Comparison of ENCODE assay signal across 9 mouse cellular contexts in genomic region chr13:92999860-93000259, GRCm38 (mm10).
DNase-seq lines count a peak whose midpoint lies in the region; ATAC-seq and TF ChIP-seq lines count a peak whose summit lies in the region.
"Had no signal": no experiment of that assay in that cellular context is flagged by ENCODE, and none has a peak within 500 bp of the region (broad histone marks: within the 10 kb centered on the region; RNA-seq: fewer than 3 reads in every experiment).

No protein-coding gene starts in this region.

- H3K36me3 ChIP-seq in forebrain, embryonic 13.5 days (ENCODE audit: poor library complexity, severe bottlenecking), result no peaks in the 10 kb centered on the region
- no peaks in the 10 kb centered on the region for H3K36me3 ChIP-seq in heart, adult 2 months (ENCODE audit: control insufficient read depth, insufficient read depth, low read length)

- no peak overlapping the region for H3K9ac ChIP-seq in forebrain, embryonic 13.5 days
- H3K9ac ChIP-seq in heart, adult 2 months (ENCODE audit: low read depth, low read length), result no peak overlapping the region

- H3K27ac ChIP-seq in layer of hippocampus, adult 2 months, result peak overlapping the region; percentile 89
- H3K27ac ChIP-seq in forebrain, embryonic 13.5 days, result peak overlapping the region; percentile 45; the same call in 1 of the 2 replicates
- no peak overlapping the region for H3K27ac ChIP-seq in heart, adult 2 months

- ATAC-seq in forebrain, embryonic 13.5 days, result peak; percentile 65

- no peak for TF ChIP-seq POLR2A in heart, adult 2 months (IDR thresholded peaks at IDR 0.05; ENCODE audit: insufficient read depth, low read depth, low read length)

- WGBS in forebrain, embryonic 13.5 days, result 42% methylated on average over 9 of the region's 9 CpGs
- whole genome bisulfite sequencing in heart, adult 2 months, result 79% methylated on average over 9 of the region's 9 CpGs

- peaks cover 17% of the 10 kb centered on the region for H3K4me1 ChIP-seq in forebrain, embryonic 13.5 days
- peaks cover 1% of the 10 kb centered on the region for H3K4me1 ChIP-seq in heart, adult 2 months (ENCODE audit: control insufficient read depth, insufficient read depth, low read length)
- H3K4me1 ChIP-seq: megakaryocyte, embryonic 14.5 days had no signal

- H3K4me3 ChIP-seq in layer of hippocampus, adult 2 months, result no peak overlapping the region
- H3K4me3 ChIP-seq in forebrain, embryonic 13.5 days, result no peak overlapping the region
- H3K4me3 ChIP-seq in heart, adult 2 months, result no peak overlapping the region
- H3K4me3 ChIP-seq: megakaryocyte, embryonic 14.5 days had no signal

- TF ChIP-seq EP300 in heart, adult 2 months (IDR thresholded peaks at IDR 0.05; ENCODE audit: insufficient read depth, low read depth, low read length), result no peak

- TF ChIP-seq CTCF in layer of hippocampus, adult 2 months (conservative IDR thresholded peaks at IDR 0.05), result no peak
- no peak for TF ChIP-seq CTCF in heart, adult 2 months (IDR thresholded peaks at IDR 0.05)

- peak in 1 of 2 experiments; percentile 81 for DNase-seq in layer of hippocampus, adult 2 months (ENCODE audit: low spot score in 2 of 2)
- DNase-seq in layer of hippocampus, adult 9-10 months (ENCODE audit: low spot score), result no peak
- DNase-seq in frontal cortex, postnatal 10 days (ENCODE audit: low spot score in 2 of 2), result peak; percentile 39 to 56
- peak; percentile 76 to 79 for DNase-seq in left cerebral cortex, postnatal 36 days (ENCODE audit: low spot score in 2 of 2)
- DNase-seq in heart, adult 2 months, result no peak
- no peak for DNase-seq in T-cell, adult 2 months (ENCODE audit: low spot score)
- DNase-seq: cerebellum, postnatal 25 days had no signal

- no peak overlapping the region for H3K4me2 ChIP-seq in forebrain, embryonic 13.5 days

- no peaks in the 10 kb centered on the region for H3K79me2 ChIP-seq in heart, adult 2 months (replicated peaks; ENCODE audit: control insufficient read depth, insufficient read depth, low read length)

- H3K27me3 ChIP-seq in forebrain, embryonic 13.5 days, result no peaks in the 10 kb centered on the region
- H3K27me3 ChIP-seq in heart, adult 2 months (ENCODE audit: control insufficient read depth, insufficient read depth, low read length), result no peaks in the 10 kb centered on the region

- no peaks in the 10 kb centered on the region for H3K9me3 ChIP-seq in forebrain, embryonic 13.5 days (replicated peaks)
- H3K9me3 ChIP-seq: megakaryocyte, embryonic 14.5 days had no signal

- intact Hi-C loops in left cerebral cortex, postnatal 36 days (cut with DNase I), result loop anchor here (2.0 to 5.0 kb wide), 2 partner anchors 59 to 302 kb away; no protein-coding TSS in a partner anchor
- intact Hi-C loops in heart, adult 2 months (cut with DNase I), result no loop called here

Comparison
In these comparisons a context has a peak if more than half of its experiments do, and no peak if none do; other contexts are left out.
1. DNase-seq: peak in frontal cortex, postnatal 10 days (2 of 2) and left cerebral cortex, postnatal 36 days (2 of 2); none in layer of hippocampus, adult 9-10 months (single experiment), heart, adult 2 months (0 of 2) and T-cell, adult 2 months (single experiment).